Mouse (Mus musculus): ENCODE measurements around the gene Cux1. TPM values are rescaled to one million over a fixed set of nuclear protein-coding genes. Genes with fewer than 3 reads are reported as not detected.

Gene Cux1
- polyA plus RNA-seq, 1 experiment from 2014 or later: 89.1 TPM

- Histone ChIP-seq H3K9ac (no peak overlapping the region), H3K4me3 (replicated peaks; ENCODE audit: low read length) (no peak overlapping the region), H3K27ac (no peak overlapping the region), H3K4me1 (replicated peaks; ENCODE audit: control insufficient read depth, insufficient read depth, low read length) (peaks cover 31% of the 10 kb centered on the region), H3K4me2 (replicated peaks) (no peak overlapping the region), H3K9me3 (ENCODE audit: control insufficient read depth, low read length) (no peaks in the 10 kb centered on the region), H3K27me3 (ENCODE audit: control insufficient read depth, insufficient read depth, low read length) (no peaks in the 10 kb centered on the region), H3K36me3 (replicated peaks; ENCODE audit: control insufficient read depth, insufficient read depth) (peaks cover 11% of the 10 kb centered on the region; the same call in 1 of the 2 replicates)
- DNase-seq (ENCODE audit: low spot score): no peak
- 74% methylated on average over 6 of the region's 6 CpGs for WGBS
- no peak for ATAC-seq (ENCODE audit: low FRiP score)
These were observed 212.6 kb downstream of the Cux1 start for GRCm38 (mm10) chr5:136354729-136355128.

GRCm38 (mm10) chr5:136353114-136353513, 214.2 kb downstream of the Cux1 start:
- no peaks in the 10 kb centered on the region for H3K27me3 ChIP-seq (ENCODE audit: control insufficient read depth, insufficient read depth, low read length)
- H3K4me2 ChIP-seq (replicated peaks): no peak overlapping the region
- H3K4me3 ChIP-seq (replicated peaks; ENCODE audit: low read length): no peak overlapping the region
- H3K27ac ChIP-seq: peak overlapping the region; percentile 53; the same call in 1 of the 2 replicates
- DNase-seq (ENCODE audit: low spot score): peak; percentile 54
- ATAC-seq (ENCODE audit: low FRiP score): peak; percentile 64; the same call in 1 of the 2 replicates
- no peaks in the 10 kb centered on the region; the same call in 1 of the 2 replicates for H3K36me3 ChIP-seq (replicated peaks; ENCODE audit: control insufficient read depth, insufficient read depth)
- no peak overlapping the region for H3K9ac ChIP-seq
- WGBS: 14% methylated on average over 8 of the region's 8 CpGs
- H3K4me1 ChIP-seq (replicated peaks; ENCODE audit: control insufficient read depth, insufficient read depth, low read length): peaks cover 31% of the 10 kb centered on the region
- H3K9me3 ChIP-seq (ENCODE audit: control insufficient read depth, low read length): no peaks in the 10 kb centered on the region

GRCm38 (mm10) chr5:136343156-136343890, 224.0 kb downstream of the Cux1 start:
- Histone ChIP-seq H3K36me3 (replicated peaks; ENCODE audit: control insufficient read depth, insufficient read depth) (peaks cover 15% of the 10 kb centered on the region), H3K4me3 (replicated peaks; ENCODE audit: low read length) (no peak overlapping the region), H3K27ac (no peak overlapping the region), H3K4me2 (replicated peaks) (no peak overlapping the region), H3K4me1 (replicated peaks; ENCODE audit: control insufficient read depth, insufficient read depth, low read length) (no peaks in the 10 kb centered on the region), H3K9me3 (ENCODE audit: control insufficient read depth, low read length) (no peaks in the 10 kb centered on the region), H3K9ac (no peak overlapping the region), H3K27me3 (ENCODE audit: control insufficient read depth, insufficient read depth, low read length) (no peaks in the 10 kb centered on the region)
- 93% methylated on average over 15 of the region's 15 CpGs for WGBS
- ATAC-seq (ENCODE audit: low FRiP score) (no peak), DNase-seq (ENCODE audit: low spot score) (no peak)

DNA sequence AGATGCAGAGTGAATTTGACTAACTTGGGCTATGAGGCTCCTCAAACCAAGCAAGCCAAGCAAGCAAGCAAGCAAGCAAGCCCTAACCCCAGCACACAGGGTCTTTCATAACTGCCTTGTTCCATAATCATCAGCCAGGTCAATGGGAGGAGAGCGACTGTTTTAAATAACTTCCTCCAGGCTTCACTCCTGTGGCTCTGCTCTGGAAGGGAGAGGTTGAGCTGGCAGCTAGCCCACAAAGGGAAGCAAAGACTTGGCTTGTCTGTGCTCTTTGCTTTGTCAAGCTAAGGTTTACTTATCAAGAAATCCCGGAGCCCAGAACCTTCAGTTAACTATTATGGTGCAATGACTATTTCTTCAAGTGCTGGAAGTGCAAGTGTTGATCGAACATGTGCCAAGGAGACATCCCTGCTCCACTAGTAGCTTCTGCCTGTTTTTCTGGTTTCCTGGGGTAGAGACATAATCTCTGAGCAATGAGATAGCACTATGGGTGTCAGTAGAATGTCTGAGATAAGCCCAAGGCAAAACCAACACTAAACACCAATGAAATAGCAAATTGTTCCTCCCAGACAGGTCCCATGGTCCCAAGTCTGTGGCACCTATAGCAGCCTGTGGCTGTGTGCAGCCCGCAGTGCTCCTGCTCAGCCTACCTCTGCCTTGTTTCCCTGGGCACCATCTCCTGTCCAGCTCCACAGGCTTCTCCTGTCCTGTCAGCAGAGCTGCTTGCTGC, 230.3 kb downstream of the Cux1 start:
- 87% methylated on average over 4 of the region's 4 CpGs for WGBS
- no peak overlapping the region for H3K9ac ChIP-seq
- peaks cover 32% of the 10 kb centered on the region for H3K36me3 ChIP-seq (replicated peaks; ENCODE audit: control insufficient read depth, insufficient read depth)
- DNase-seq (ENCODE audit: low spot score) (no peak), ATAC-seq (ENCODE audit: low FRiP score) (no peak)
- peaks cover 8% of the 10 kb centered on the region; the same call in 1 of the 2 replicates for H3K4me1 ChIP-seq (replicated peaks; ENCODE audit: control insufficient read depth, insufficient read depth, low read length)
- H3K9me3 ChIP-seq (ENCODE audit: control insufficient read depth, low read length): no peaks in the 10 kb centered on the region
- H3K27me3 ChIP-seq (ENCODE audit: control insufficient read depth, insufficient read depth, low read length): no peaks in the 10 kb centered on the region
- H3K27ac ChIP-seq: no peak overlapping the region
- H3K4me3 ChIP-seq (replicated peaks; ENCODE audit: low read length): no peak overlapping the region
- H3K4me2 ChIP-seq (replicated peaks): no peak overlapping the region

DNA sequence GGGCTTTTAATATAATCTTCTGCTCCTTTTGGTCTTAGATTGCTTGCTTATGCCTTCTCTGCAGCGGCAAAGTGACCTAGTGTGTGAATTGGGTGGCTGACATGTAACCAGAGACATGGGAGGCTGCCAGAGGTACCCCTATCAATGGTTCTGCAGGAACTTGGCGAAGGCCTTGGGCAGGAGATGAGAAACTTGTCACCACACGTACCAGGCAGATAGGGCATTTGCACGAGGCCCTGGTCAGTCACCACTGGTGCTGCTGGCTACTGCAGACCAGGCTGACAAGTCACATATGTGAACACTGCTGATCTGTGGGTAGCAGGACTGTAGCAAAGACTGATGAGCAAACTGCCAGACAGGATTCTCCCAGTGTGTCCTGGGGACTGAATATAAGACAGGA, 231.6 kb downstream of the Cux1 start:
- Histone ChIP-seq H3K9me3 (ENCODE audit: control insufficient read depth, low read length) (no peaks in the 10 kb centered on the region), H3K9ac (no peak overlapping the region), H3K27ac (no peak overlapping the region), H3K36me3 (replicated peaks; ENCODE audit: control insufficient read depth, insufficient read depth) (peaks cover 32% of the 10 kb centered on the region), H3K4me2 (replicated peaks) (no peak overlapping the region), H3K4me3 (replicated peaks; ENCODE audit: low read length) (no peak overlapping the region), H3K4me1 (replicated peaks; ENCODE audit: control insufficient read depth, insufficient read depth, low read length) (peaks cover 8% of the 10 kb centered on the region; the same call in 1 of the 2 replicates), H3K27me3 (ENCODE audit: control insufficient read depth, insufficient read depth, low read length) (no peaks in the 10 kb centered on the region)
- WGBS: 94% methylated on average over 4 of the region's 4 CpGs
- DNase-seq (ENCODE audit: low spot score) (no peak), ATAC-seq (ENCODE audit: low FRiP score) (no peak)

DNA sequence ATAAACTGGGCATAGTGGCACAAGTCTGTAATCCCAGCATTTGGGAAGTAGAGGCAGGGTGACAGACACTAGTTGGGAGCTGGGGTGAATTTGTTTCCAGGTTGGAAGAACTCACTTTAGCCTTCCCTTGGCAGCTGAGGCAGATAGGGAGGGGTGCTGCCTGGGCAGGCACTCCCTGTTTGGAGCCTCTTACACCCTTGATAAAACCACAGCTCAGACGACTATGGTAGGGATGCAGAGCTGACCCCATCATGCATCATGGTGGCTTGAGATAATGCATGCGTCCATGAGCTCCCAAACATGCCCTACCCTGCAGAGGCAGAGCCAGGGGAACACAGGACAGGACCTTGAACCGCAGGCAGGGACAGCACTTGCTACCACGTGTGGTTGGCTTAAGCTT, 232.5 kb downstream of the Cux1 start:
- Histone ChIP-seq H3K4me1 (replicated peaks; ENCODE audit: control insufficient read depth, insufficient read depth, low read length) (peaks cover 8% of the 10 kb centered on the region; the same call in 1 of the 2 replicates), H3K36me3 (replicated peaks; ENCODE audit: control insufficient read depth, insufficient read depth) (peaks cover 30% of the 10 kb centered on the region), H3K4me3 (replicated peaks; ENCODE audit: low read length) (no peak overlapping the region), H3K9me3 (ENCODE audit: control insufficient read depth, low read length) (no peaks in the 10 kb centered on the region), H3K27ac (no peak overlapping the region), H3K27me3 (ENCODE audit: control insufficient read depth, insufficient read depth, low read length) (no peaks in the 10 kb centered on the region), H3K4me2 (replicated peaks) (no peak overlapping the region), H3K9ac (no peak overlapping the region)
- WGBS: 86% methylated on average over 4 of the region's 4 CpGs
- DNase-seq (ENCODE audit: low spot score): no peak
- no peak for ATAC-seq (ENCODE audit: low FRiP score)

GRCm38 (mm10) chr5:136334051-136334450, 233.2 kb downstream of the Cux1 start:
- no peak overlapping the region for H3K27ac ChIP-seq
- no peak overlapping the region for H3K4me2 ChIP-seq (replicated peaks)
- no peak overlapping the region for H3K9ac ChIP-seq
- H3K4me1 ChIP-seq (replicated peaks; ENCODE audit: control insufficient read depth, insufficient read depth, low read length): peaks cover 8% of the 10 kb centered on the region; the same call in 1 of the 2 replicates
- no peaks in the 10 kb centered on the region for H3K9me3 ChIP-seq (ENCODE audit: control insufficient read depth, low read length)
- H3K36me3 ChIP-seq (replicated peaks; ENCODE audit: control insufficient read depth, insufficient read depth): peaks cover 23% of the 10 kb centered on the region
- 81% methylated on average over 1 of the region's 1 CpGs for WGBS
- DNase-seq (ENCODE audit: low spot score) (no peak), ATAC-seq (ENCODE audit: low FRiP score) (no peak)
- no peak overlapping the region for H3K4me3 ChIP-seq (replicated peaks; ENCODE audit: low read length)
- H3K27me3 ChIP-seq (ENCODE audit: control insufficient read depth, insufficient read depth, low read length): no peaks in the 10 kb centered on the region

- DNase-seq (ENCODE audit: low spot score): peak; percentile 51
- Histone ChIP-seq H3K27ac (peak overlapping the region; percentile 78), H3K4me1 (replicated peaks; ENCODE audit: control insufficient read depth, insufficient read depth, low read length) (peaks cover 8% of the 10 kb centered on the region; the same call in 1 of the 2 replicates), H3K27me3 (ENCODE audit: control insufficient read depth, insufficient read depth, low read length) (no peaks in the 10 kb centered on the region), H3K4me3 (replicated peaks; ENCODE audit: low read length) (no peak overlapping the region), H3K36me3 (replicated peaks; ENCODE audit: control insufficient read depth, insufficient read depth) (peaks cover 15% of the 10 kb centered on the region), H3K4me2 (replicated peaks) (no peak overlapping the region), H3K9me3 (ENCODE audit: control insufficient read depth, low read length) (no peaks in the 10 kb centered on the region), H3K9ac (no peak overlapping the region)
- peak; percentile 34; the same call in 1 of the 2 replicates for ATAC-seq (ENCODE audit: low FRiP score)
- WGBS: 42% methylated on average over 11 of the region's 11 CpGs
These were observed 234.4 kb downstream of the Cux1 start for GRCm38 (mm10) chr5:136332786-136333462.

GRCm38 (mm10) chr5:136327736-136328135, 239.6 kb downstream of the Cux1 start:
- H3K9me3 ChIP-seq (ENCODE audit: control insufficient read depth, low read length): no peaks in the 10 kb centered on the region
- peaks cover 29% of the 10 kb centered on the region for H3K36me3 ChIP-seq (replicated peaks; ENCODE audit: control insufficient read depth, insufficient read depth)
- ATAC-seq (ENCODE audit: low FRiP score): no peak
- no peak overlapping the region for H3K9ac ChIP-seq
- no peaks in the 10 kb centered on the region for H3K27me3 ChIP-seq (ENCODE audit: control insufficient read depth, insufficient read depth, low read length)
- H3K4me2 ChIP-seq (replicated peaks): no peak overlapping the region
- no peak overlapping the region for H3K4me3 ChIP-seq (replicated peaks; ENCODE audit: low read length)
- peaks cover 7% of the 10 kb centered on the region; the same call in 1 of the 2 replicates for H3K4me1 ChIP-seq (replicated peaks; ENCODE audit: control insufficient read depth, insufficient read depth, low read length)
- H3K27ac ChIP-seq: no peak overlapping the region
- WGBS: 96% methylated on average over 2 of the region's 2 CpGs
- no peak for DNase-seq (ENCODE audit: low spot score)

Measured in hindbrain, embryonic 14.5 days (tissue).